Mouse (Mus musculus) lung, postnatal 0 days (tissue): Measurements from ENCODE around the gene Dbr1. TPM values are rescaled to one million over a fixed set of nuclear protein-coding genes. Genes with fewer than 3 reads are reported as not detected.
A peak's percentile ranks its signal among the peaks of the same experiment; 100 is the strongest.

Experiments
- ATAC-seq: fragments of 200-750 bp; cut with Nextera tagmentation; 2 replicates; pipeline ENCODE4 v1.8.0; 2017; ENCODE audit warnings: moderate library complexity
- DNase-seq: peaks from one replicate; pipeline ENCODE4 v3.0.0-alpha.2; 2016; ENCODE audit warnings: low spot score
- H3K27ac ChIP-seq: fragments of 300-500 bp; sonication (generic); 2 replicates; pipeline ENCODE4 v1.5.1; 2014; ENCODE audit warnings: antibody characterized with exemption, mild to moderate bottlenecking, low read length, mixed read lengths
- H3K27me3 ChIP-seq: fragments of 300-500 bp; sonication (generic); replicated peaks from 2 replicates; pipeline ENCODE4 v1.6.1; 2014; ENCODE audit warnings: low read length, mixed read lengths; ENCODE audit not compliant: insufficient read depth
- H3K36me3 ChIP-seq: fragments of 300-500 bp; sonication (generic); 2 replicates; pipeline ENCODE4 v1.6.1; 2014; ENCODE audit warnings: low read length, mixed read lengths; ENCODE audit not compliant: insufficient read depth
- H3K4me1 ChIP-seq: fragments of 300-500 bp; sonication (generic); 2 replicates; pipeline ENCODE4 v1.6.1; 2014; ENCODE audit warnings: antibody characterized with exemption, low read depth, low read length, mixed read lengths; ENCODE audit not compliant: insufficient read depth
- H3K4me2 ChIP-seq: fragments of 300-500 bp; sonication (generic); replicated peaks from 2 replicates; pipeline ENCODE4 v1.6.1; 2014; ENCODE audit warnings: low read depth, mild to moderate bottlenecking, low read length, moderate library complexity, mixed read lengths
- H3K4me3 ChIP-seq: fragments of 300-500 bp; sonication (generic); 2 replicates; pipeline ENCODE4 v1.5.1; 2014; ENCODE audit warnings: low read depth, low read length
- H3K9ac ChIP-seq: fragments of 300-500 bp; sonication (generic); replicated peaks from 2 replicates; pipeline ENCODE4 v1.6.1; 2014; ENCODE audit warnings: low read depth, mild to moderate bottlenecking
- H3K9me3 ChIP-seq: fragments of 300-500 bp; sonication (generic); 2 replicates; pipeline ENCODE4 v1.6.1; 2016; ENCODE audit warnings: low read length, mixed read lengths
- CTCF ChIP-seq: IDR thresholded peaks from 2 replicates; pipeline ENCODE4 v1.5.1; 2016; ENCODE audit warnings: antibody characterized with exemption, mild to moderate bottlenecking
- EP300 ChIP-seq: IDR thresholded peaks from 2 replicates; pipeline ENCODE4 v1.6.1; 2016; ENCODE audit warnings: antibody characterized with exemption, mild to moderate bottlenecking, control low read depth
- WGBS: fragments of 180-500 bp; shearing (Covaris S2); extraction: QIAGEN DNeasy Blood & Tissue Kit; methylation state at CpG from one replicate; pipeline ENCODE4 v1.1.7; 2014; 5-methylcytosine and 5-hydroxymethylcytosine counted together
- polyA plus RNA-seq: library from polyadenylated mRNA; unstranded; fragments of >200 nt; fragmentation: Nextera tagmentation; extraction: Ambion mirVana; gene quantifications from 2 replicates; pipeline ENCODE4 v1.2.1, GENCODE M21; 2015

Gene Dbr1
- polyA plus RNA-seq, 1 experiment from 2014 or later, result 15.8 TPM

- Histone ChIP-seq H3K36me3 (no peaks in the 10 kb centered on the region), H3K9ac (no peak overlapping the region), H3K4me3 (no peak overlapping the region), H3K27me3 (no peaks in the 10 kb centered on the region), H3K27ac (no peak overlapping the region), H3K4me2 (no peak overlapping the region), H3K4me1 (no peaks in the 10 kb centered on the region), H3K9me3 (no peaks in the 10 kb centered on the region)
- DNase-seq (no peak), ATAC-seq (no peak)
- TF ChIP-seq EP300 (no peak), CTCF (no peak)
- WGBS, result 64% methylated on average over 2 of the region's 2 CpGs
These were observed 28.0 kb downstream of the Dbr1 start for GRCm38 (mm10) chr9:99603566-99603965.

- H3K9ac ChIP-seq, result no peak within 1 kb of the TSS
- H3K4me1 ChIP-seq, result no peaks in the 10 kb centered on the region
- H3K36me3 ChIP-seq, result no peaks in the 10 kb centered on the region
- no peak within 1 kb of the TSS for H3K4me3 ChIP-seq
- H3K27ac ChIP-seq, result no peak within 1 kb of the TSS
- TF ChIP-seq EP300 (no peak), CTCF (no peak)
- DNase-seq (no peak), ATAC-seq (no peak)
- no peak within 1 kb of the TSS for H3K4me2 ChIP-seq
- no peaks in the 10 kb centered on the region for H3K27me3 ChIP-seq
- WGBS, result 38% methylated on average over 2 of the region's 2 CpGs
- H3K9me3 ChIP-seq, result no peaks in the 10 kb centered on the region
These were observed 36.6 kb downstream of the Dbr1 start, which contains the start of gene A4gnt for GRCm38 (mm10) chr9:99612202-99612601. A4gnt (plus strand) TSS chr9:99612502.

- ATAC-seq (no peak), DNase-seq (no peak)
These were observed 44.1 kb downstream of the Dbr1 start for GRCm38 (mm10) chr9:99619688-99620087.

GRCm38 (mm10) chr9:99620196-99620595 is 44.6 kb downstream of the Dbr1 start:
- H3K4me2 ChIP-seq, result no peak overlapping the region
- no peak for DNase-seq
- 85% methylated on average over 11 of the region's 11 CpGs for WGBS

More at GRCm38 (mm10) chr9:99619688-99620087, 44.1 kb downstream of the Dbr1 start:
- H3K9ac ChIP-seq, result no peak overlapping the region
- no peaks in the 10 kb centered on the region for H3K4me1 ChIP-seq
- TF ChIP-seq CTCF (no peak), EP300 (no peak)
- 90% methylated on average over 7 of the region's 8 CpGs for WGBS
- H3K27ac ChIP-seq, result no peak overlapping the region
- no peaks in the 10 kb centered on the region for H3K36me3 ChIP-seq
- no peaks in the 10 kb centered on the region for H3K9me3 ChIP-seq
- no peaks in the 10 kb centered on the region for H3K27me3 ChIP-seq
- H3K4me2 ChIP-seq, result no peak overlapping the region
- no peak overlapping the region for H3K4me3 ChIP-seq

GRCm38 (mm10) chr9:99622034-99622433 is 46.4 kb downstream of the Dbr1 start:
- Histone ChIP-seq H3K4me3 (no peak overlapping the region), H3K9ac (no peak overlapping the region), H3K4me2 (no peak overlapping the region), H3K9me3 (no peaks in the 10 kb centered on the region), H3K27ac (no peak overlapping the region), H3K4me1 (no peaks in the 10 kb centered on the region), H3K27me3 (no peaks in the 10 kb centered on the region), H3K36me3 (no peaks in the 10 kb centered on the region)
- 74% methylated on average over 1 of the region's 1 CpGs for WGBS
- DNase-seq, result no peak
- ATAC-seq, result no peak
- TF ChIP-seq EP300 (no peak), CTCF (no peak)

More at GRCm38 (mm10) chr9:99620196-99620595, 44.6 kb downstream of the Dbr1 start:
- no peaks in the 10 kb centered on the region for H3K36me3 ChIP-seq
- no peak overlapping the region for H3K4me3 ChIP-seq
- TF ChIP-seq EP300, result no peak
- TF ChIP-seq CTCF, result no peak
- no peaks in the 10 kb centered on the region for H3K27me3 ChIP-seq
- no peaks in the 10 kb centered on the region for H3K9me3 ChIP-seq
- H3K4me1 ChIP-seq, result no peaks in the 10 kb centered on the region
- ATAC-seq, result no peak
- H3K27ac ChIP-seq, result no peak overlapping the region
- no peak overlapping the region for H3K9ac ChIP-seq

GRCm38 (mm10) chr9:99622966-99623365 is 47.4 kb downstream of the Dbr1 start:
- Histone ChIP-seq H3K9me3 (no peaks in the 10 kb centered on the region), H3K4me3 (no peak overlapping the region), H3K27ac (0 out of 2 replicates have a peak overlapping the region, but pooled peaks have one; percentile 20), H3K4me2 (no peak overlapping the region), H3K9ac (no peak overlapping the region), H3K4me1 (no peaks in the 10 kb centered on the region), H3K27me3 (no peaks in the 10 kb centered on the region), H3K36me3 (no peaks in the 10 kb centered on the region)
- peak; percentile 91 for ATAC-seq
- WGBS, result 32% methylated on average over 2 of the region's 2 CpGs
- DNase-seq, result peak; percentile 88
- no peak for TF ChIP-seq CTCF
- TF ChIP-seq EP300, result no peak; the same call in 1 of the 2 replicates

- TF ChIP-seq CTCF (no peak), EP300 (no peak)
- Histone ChIP-seq H3K4me3 (no peak overlapping the region), H3K9me3 (no peaks in the 10 kb centered on the region), H3K27ac (0 out of 2 replicates have a peak overlapping the region, but pooled peaks have one; percentile 3), H3K9ac (no peak overlapping the region), H3K4me2 (no peak overlapping the region), H3K27me3 (no peaks in the 10 kb centered on the region), H3K4me1 (no peaks in the 10 kb centered on the region), H3K36me3 (no peaks in the 10 kb centered on the region)
- DNase-seq (no peak), ATAC-seq (no peak)
- WGBS, result 50% methylated on average over 6 of the region's 6 CpGs
These were observed 48.5 kb downstream of the Dbr1 start for GRCm38 (mm10) chr9:99624117-99624516.
